Mouse (Mus musculus) lung, embryonic 14.5 days (tissue): Measurements from ENCODE around the gene F5. TPM values are rescaled to one million over a fixed set of nuclear protein-coding genes. Genes with fewer than 3 reads are reported as not detected.

Source experiments
- ATAC-seq: fragments of 200-750 bp; cut with Nextera tagmentation; 2 replicates; pipeline ENCODE4 v1.8.0; 2017; ENCODE audit warnings: mild to moderate bottlenecking, moderate TSS enrichment, moderate library complexity; ENCODE audit not compliant: insufficient read depth
- DNase-seq: peaks from one replicate; pipeline ENCODE4 v3.0.0-alpha.2; 2015
- H3K27ac ChIP-seq: fragments of 300-500 bp; sonication (generic); 2 replicates; pipeline ENCODE4 v1.5.1; 2014; ENCODE audit warnings: low read depth, mild to moderate bottlenecking, moderate library complexity
- H3K27me3 ChIP-seq: fragments of 300-500 bp; sonication (generic); 2 replicates; pipeline ENCODE4 v1.6.1; 2014; ENCODE audit warnings: low read length, control low read depth; ENCODE audit not compliant: insufficient read depth
- H3K36me3 ChIP-seq: fragments of 300-500 bp; sonication (generic); 2 replicates; pipeline ENCODE4 v1.6.1; 2014; ENCODE audit warnings: control low read depth; ENCODE audit not compliant: insufficient read depth
- H3K4me1 ChIP-seq: fragments of 300-500 bp; sonication (generic); 2 replicates; pipeline ENCODE4 v1.6.1; 2014; ENCODE audit warnings: antibody characterized with exemption, control low read depth; ENCODE audit not compliant: insufficient read depth
- H3K4me2 ChIP-seq: fragments of 300-500 bp; sonication (generic); 2 replicates; pipeline ENCODE4 v1.6.1; 2014; ENCODE audit warnings: mild to moderate bottlenecking
- H3K4me3 ChIP-seq: fragments of 300-500 bp; sonication (generic); 2 replicates; pipeline ENCODE4 v1.5.1; 2014; ENCODE audit warnings: low read depth, low read length
- H3K9ac ChIP-seq: fragments of 300-500 bp; sonication (generic); 2 replicates; pipeline ENCODE4 v1.6.1; 2014
- H3K9me3 ChIP-seq: fragments of 300-500 bp; sonication (generic); 2 replicates; pipeline ENCODE4 v1.6.1; 2016; ENCODE audit warnings: low read depth, low read length, control low read depth
- CTCF ChIP-seq: IDR thresholded peaks from 2 replicates; pipeline ENCODE4 v1.5.1; 2016; ENCODE audit warnings: antibody characterized with exemption, low read depth
- WGBS: fragments of 180-500 bp; shearing (Covaris S2); extraction: QIAGEN DNeasy Blood & Tissue Kit; methylation state at CpG from one replicate; pipeline ENCODE4 v1.1.7; 2014; 5-methylcytosine and 5-hydroxymethylcytosine counted together
- polyA plus RNA-seq: library from polyadenylated mRNA; unstranded; fragments of >200 nt; fragmentation: Nextera tagmentation; extraction: Ambion mirVana; gene quantifications from 2 replicates; pipeline ENCODE4 v1.2.1, GENCODE M21; 2014

Gene F5
- polyA plus RNA-seq, 1 experiment from 2014 or later = 0.53 TPM

GRCm38 (mm10) chr1:164233447-164233846 lies 81.8 kb downstream of the F5 start:
- Histone ChIP-seq H3K36me3 (no peaks in the 10 kb centered on the region), H3K27me3 (no peaks in the 10 kb centered on the region), H3K9me3 (no peaks in the 10 kb centered on the region), H3K4me3 (no peak overlapping the region), H3K4me2 (no peak overlapping the region), H3K9ac (no peak overlapping the region), H3K27ac (no peak overlapping the region), H3K4me1 (no peaks in the 10 kb centered on the region)
- no peak for DNase-seq
- no peak for ATAC-seq
- no peak for TF ChIP-seq CTCF
- WGBS = 70% methylated on average over 1 of the region's 1 CpGs

- WGBS = 31% methylated on average over 7 of the region's 7 CpGs
- no peak for TF ChIP-seq CTCF
- Histone ChIP-seq H3K27ac (no peak overlapping the region), H3K27me3 (no peaks in the 10 kb centered on the region), H3K4me3 (no peak overlapping the region), H3K36me3 (no peaks in the 10 kb centered on the region), H3K4me1 (no peaks in the 10 kb centered on the region), H3K9ac (no peak overlapping the region), H3K4me2 (no peak overlapping the region), H3K9me3 (no peaks in the 10 kb centered on the region)
- ATAC-seq (0 out of 2 replicates have a peak, but pooled peaks have one; percentile 28), DNase-seq (no peak)
Measured at GRCm38 (mm10) chr1:164235078-164235477, 83.4 kb downstream of the F5 start.

DNA sequence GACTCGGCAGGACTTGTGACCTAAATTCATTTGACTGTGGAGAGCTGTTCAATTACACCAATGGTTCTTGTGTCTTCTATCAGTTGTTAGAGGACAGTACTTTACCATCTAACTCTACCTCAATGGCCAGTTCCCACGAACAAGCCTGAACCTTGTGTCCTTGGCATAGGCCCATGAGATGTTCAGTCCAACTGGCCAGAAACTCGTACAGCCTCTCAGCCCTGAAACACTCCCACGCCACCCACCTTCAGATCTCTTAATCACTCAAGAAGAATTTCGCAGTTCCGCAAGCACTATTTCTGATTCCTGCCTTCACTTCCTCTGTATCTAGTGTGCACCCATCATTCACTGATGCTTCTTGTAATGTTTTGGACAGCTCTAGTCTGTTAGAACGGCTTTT lies 84.4 kb downstream of the F5 start:
- no peaks in the 10 kb centered on the region for H3K27me3 ChIP-seq
- H3K4me1 ChIP-seq = no peaks in the 10 kb centered on the region
- no peak for DNase-seq
- 55% methylated on average over 7 of the region's 7 CpGs for WGBS
- H3K9ac ChIP-seq = no peak overlapping the region
- H3K36me3 ChIP-seq = no peaks in the 10 kb centered on the region
- TF ChIP-seq CTCF = no peak
- H3K9me3 ChIP-seq = no peaks in the 10 kb centered on the region
- H3K4me2 ChIP-seq = no peak overlapping the region
- ATAC-seq = no peak
- H3K4me3 ChIP-seq = no peak overlapping the region
- H3K27ac ChIP-seq = no peak overlapping the region

DNA sequence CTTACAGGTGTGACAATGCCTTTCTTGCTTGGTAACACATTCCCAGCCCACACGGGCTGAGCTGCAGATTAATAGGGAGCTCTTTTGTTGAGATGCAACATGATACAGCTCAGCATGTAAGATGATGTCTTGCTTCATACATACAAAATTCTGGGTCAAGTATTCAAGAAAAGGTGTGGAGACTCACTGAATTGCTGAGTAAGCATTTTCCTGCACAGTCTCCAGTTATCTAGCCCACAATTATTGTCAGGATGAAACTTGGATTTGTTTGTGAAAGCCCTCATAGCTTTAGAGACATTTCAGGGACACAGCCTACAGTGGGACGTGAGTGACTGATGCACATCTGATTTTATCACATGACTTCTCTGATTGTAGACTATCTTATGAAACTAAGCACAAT lies 89.9 kb downstream of the F5 start:
- H3K9ac ChIP-seq = no peak overlapping the region

GRCm38 (mm10) chr1:164242809-164243208 lies 91.2 kb downstream of the F5 start:
- TF ChIP-seq CTCF = no peak
- no peak overlapping the region for H3K4me2 ChIP-seq
- DNase-seq (no peak), ATAC-seq (no peak)
- no peaks in the 10 kb centered on the region for H3K36me3 ChIP-seq
- no peak overlapping the region for H3K9ac ChIP-seq
- no peaks in the 10 kb centered on the region for H3K27me3 ChIP-seq
- no peak overlapping the region for H3K4me3 ChIP-seq
- no peaks in the 10 kb centered on the region; the same call in 1 of the 2 replicates for H3K4me1 ChIP-seq
- 46% methylated on average over 8 of the region's 8 CpGs for WGBS
- no peak overlapping the region for H3K27ac ChIP-seq
- no peaks in the 10 kb centered on the region for H3K9me3 ChIP-seq

More for the DNA sequence above, 89.9 kb downstream of the F5 start:
- TF ChIP-seq CTCF = no peak
- H3K4me3 ChIP-seq = no peak overlapping the region
- H3K27ac ChIP-seq = no peak overlapping the region
- H3K4me1 ChIP-seq = no peaks in the 10 kb centered on the region
- no peaks in the 10 kb centered on the region for H3K27me3 ChIP-seq
- ATAC-seq (no peak), DNase-seq (no peak)
- H3K4me2 ChIP-seq = no peak overlapping the region
- no peaks in the 10 kb centered on the region for H3K9me3 ChIP-seq
- H3K36me3 ChIP-seq = no peaks in the 10 kb centered on the region
- 74% methylated on average over 2 of the region's 2 CpGs for WGBS

- peak overlapping the region; percentile 68 for H3K4me2 ChIP-seq
- peak overlapping the region; percentile 84 for H3K27ac ChIP-seq
- TF ChIP-seq CTCF = no peak
- no peak for DNase-seq
- H3K9ac ChIP-seq = peak overlapping the region; percentile 61; the same call in 1 of the 2 replicates
- ATAC-seq = no peak
- H3K9me3 ChIP-seq = no peaks in the 10 kb centered on the region
- H3K4me1 ChIP-seq = peaks cover 6% of the 10 kb centered on the region; the same call in 1 of the 2 replicates
- no peaks in the 10 kb centered on the region for H3K27me3 ChIP-seq
- WGBS = 33% methylated on average over 8 of the region's 8 CpGs
- peak overlapping the region; percentile 72 for H3K4me3 ChIP-seq
- no peaks in the 10 kb centered on the region for H3K36me3 ChIP-seq
Measured at GRCm38 (mm10) chr1:164247442-164247841, 95.8 kb downstream of the F5 start.

DNA sequence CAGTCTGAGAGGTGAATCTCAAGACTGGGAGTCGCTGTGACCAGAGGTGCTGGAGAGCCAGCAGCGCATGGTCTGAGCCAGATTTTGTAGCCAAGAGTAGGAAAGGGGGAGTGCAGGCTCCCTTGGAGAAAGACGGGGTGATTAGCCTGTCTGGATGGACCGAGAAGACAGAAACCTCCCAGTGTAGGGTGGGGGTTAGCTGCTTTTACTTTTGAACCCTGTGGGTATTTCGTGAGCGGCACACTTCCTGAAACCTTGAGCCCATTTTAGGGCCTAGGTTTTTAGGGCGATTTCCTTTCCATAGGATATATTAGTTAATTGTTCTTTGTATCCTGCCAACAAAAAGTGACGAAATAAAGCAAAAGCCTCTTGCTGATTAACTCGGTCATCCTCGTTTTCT lies 96.3 kb downstream of the F5 start:
- no peak for DNase-seq

More for the DNA sequence above, 96.3 kb downstream of the F5 start:
- Histone ChIP-seq H3K4me3 (peak overlapping the region; percentile 72), H3K36me3 (no peaks in the 10 kb centered on the region), H3K27ac (peak overlapping the region; percentile 84), H3K4me1 (peaks cover 6% of the 10 kb centered on the region; the same call in 1 of the 2 replicates), H3K9me3 (no peaks in the 10 kb centered on the region), H3K9ac (peak overlapping the region; percentile 61), H3K27me3 (no peaks in the 10 kb centered on the region), H3K4me2 (peak overlapping the region; percentile 68)
- no peak for ATAC-seq
- 15% methylated on average over 10 of the region's 10 CpGs for WGBS
- TF ChIP-seq CTCF = no peak
